Mouse (Mus musculus) liver, adult 2 months (tissue): ENCODE measurements around the gene Spata31d1b.

Experiments used
- CTCF ChIP-seq: fragments of 200-500 bp; IDR thresholded peaks from 2 replicates; pipeline ENCODE4 v1.5.1; 2011; ENCODE audit warnings: low read depth, low read length, control low read depth
- POLR2A ChIP-seq: fragments of 200-500 bp; IDR thresholded peaks from 2 replicates; pipeline ENCODE4 v1.6.1; 2011; ENCODE audit warnings: low read length, control low read depth; ENCODE audit not compliant: insufficient read depth; ENCODE audit errors: extremely low read depth

- TF ChIP-seq POLR2A (no peak), CTCF (no peak)
Observed at GRCm38 (mm10) chr13:59741096-59741495, 29.0 kb downstream of the Spata31d1b start.
